Mouse (Mus musculus) brain, embryonic 14.5 days (tissue): ENCODE measurements around the gene Krr1. TPM values are rescaled to one million over a fixed set of nuclear protein-coding genes. Genes with fewer than 3 reads are reported as not detected.
A peak's percentile ranks its signal among the peaks of the same experiment; 100 is the strongest.

ENCODE experiments used
- DNase-seq: peaks from one replicate; pipeline ENCODE4 v3.0.0-alpha.2; 2011; ENCODE audit warnings: low read depth
- CTCF ChIP-seq: fragments of 200-500 bp; IDR thresholded peaks from 2 replicates; pipeline ENCODE4 v1.5.1; 2012; ENCODE audit warnings: inconsistent platforms, mild to moderate bottlenecking, moderate library complexity, borderline replicate concordance; ENCODE audit not compliant: insufficient read depth, insufficient read length; ENCODE audit errors: extremely low read depth
- POLR2A ChIP-seq: fragments of 200-500 bp; IDR thresholded peaks from 2 replicates; pipeline ENCODE4 v1.6.1; 2012; ENCODE audit warnings: mild to moderate bottlenecking, inconsistent platforms, borderline replicate concordance; ENCODE audit not compliant: poor library complexity, insufficient read depth, insufficient read length, severe bottlenecking; ENCODE audit errors: extremely low read depth
- polyA plus RNA-seq: library from polyadenylated mRNA; depleted of rRNA; stranded (reverse); fragments of >200 nt; gene quantifications from 2 replicates; pipeline ENCODE4 v1.2.3, GENCODE M21; 2012; rRNA removed

The Krr1 gene
- polyA plus RNA-seq: 24.9 and 29.9 TPM in 2 replicates

- DNase-seq: peak; percentile 99
- TF ChIP-seq CTCF (no peak), POLR2A (peak; percentile 57; the same call in 1 of the 2 replicates)
Measured at GRCm38 (mm10) chr10:111972542-111973361, at the start of gene Krr1. Gene Krr1, plus strand, starts transcription at chr10:111972664.

GRCm38 (mm10) chr10:111923503-111924135 lies 48.8 kb upstream of the Krr1 start:
- TF ChIP-seq POLR2A (no peak), CTCF (no peak)
- no peak for DNase-seq

- TF ChIP-seq CTCF (no peak), POLR2A (no peak)
Measured at GRCm38 (mm10) chr10:111924141-111924540, 48.3 kb upstream of the Krr1 start.

DNA sequence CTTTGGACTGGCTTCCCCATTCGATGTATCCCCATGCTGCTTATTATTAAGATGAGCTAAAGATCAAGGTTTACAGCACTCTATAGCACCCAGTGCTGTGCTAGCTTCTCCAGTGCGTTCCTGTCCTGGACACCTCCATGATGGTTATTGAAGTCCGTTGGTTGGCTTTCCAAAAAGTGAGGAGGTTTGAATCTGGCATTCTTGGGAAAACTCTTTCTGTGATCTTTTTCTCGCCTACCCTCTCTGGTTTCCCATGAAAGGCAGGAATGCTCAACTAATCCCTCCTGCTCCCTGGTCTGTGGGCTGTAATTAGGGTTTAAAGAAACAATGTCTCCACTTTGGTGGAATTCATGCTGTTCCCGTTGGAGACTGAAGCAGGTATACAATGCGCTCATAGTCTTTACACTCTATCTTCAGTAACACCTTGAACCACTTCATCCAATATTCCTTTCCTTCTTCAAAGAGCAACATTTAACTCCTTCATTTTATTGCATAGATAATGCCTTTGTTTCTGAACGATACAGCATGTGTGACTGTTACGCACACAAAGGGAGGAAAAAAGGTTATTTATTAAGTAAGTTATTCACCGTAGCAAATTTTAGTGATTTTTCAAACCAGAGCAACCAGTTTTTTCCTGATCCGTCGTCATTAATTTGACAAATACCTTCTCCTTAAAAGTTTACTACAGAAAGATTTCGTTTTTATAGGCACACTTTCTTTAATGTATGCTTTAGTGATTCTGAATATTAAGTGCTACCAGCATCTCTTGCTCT lies 47.6 kb upstream of the Krr1 start:
- no peak for TF ChIP-seq POLR2A
- TF ChIP-seq CTCF: no peak
- DNase-seq: peak; percentile 63

More at GRCm38 (mm10) chr10:111924141-111924540, 48.3 kb upstream of the Krr1 start:
- no peak for DNase-seq

- DNase-seq: peak; percentile 96
- peak; percentile 74; the same call in 1 of the 2 replicates for TF ChIP-seq CTCF
- TF ChIP-seq POLR2A: no peak
Measured at GRCm38 (mm10) chr10:111925489-111925860, 47.0 kb upstream of the Krr1 start.

GRCm38 (mm10) chr10:111932621-111933345 lies 39.7 kb upstream of the Krr1 start:
- peak; percentile 46 for DNase-seq
- TF ChIP-seq POLR2A (no peak), CTCF (no peak)

DNA sequence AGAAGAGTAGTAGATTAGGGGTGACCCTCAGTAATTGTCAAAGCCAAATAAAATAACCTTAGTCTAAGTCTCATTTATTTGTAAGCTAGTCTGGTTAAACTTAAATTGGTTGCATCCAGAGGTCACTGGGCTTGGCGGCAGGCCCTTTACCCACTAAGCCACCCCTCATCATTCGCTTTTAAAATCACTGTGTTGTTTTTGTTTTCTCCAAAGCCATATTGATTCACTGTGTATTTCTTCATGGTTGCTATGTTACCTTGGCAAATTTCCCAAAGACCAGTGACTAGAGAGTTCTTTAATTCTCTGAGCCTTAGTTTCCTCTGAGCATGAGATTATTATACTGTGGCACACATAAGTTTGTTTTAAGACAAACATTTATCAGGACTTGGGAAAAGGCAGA lies 37.3 kb upstream of the Krr1 start:
- TF ChIP-seq CTCF (no peak), POLR2A (no peak)
- peak; percentile 65 for DNase-seq

- DNase-seq: no peak
- TF ChIP-seq POLR2A: no peak
- TF ChIP-seq CTCF: no peak
Measured at GRCm38 (mm10) chr10:111936021-111936420, 36.4 kb upstream of the Krr1 start.

- TF ChIP-seq CTCF: no peak
- TF ChIP-seq POLR2A: no peak
- DNase-seq: peak; percentile 85
Measured at GRCm38 (mm10) chr10:111936491-111937145, 35.8 kb upstream of the Krr1 start.

DNA sequence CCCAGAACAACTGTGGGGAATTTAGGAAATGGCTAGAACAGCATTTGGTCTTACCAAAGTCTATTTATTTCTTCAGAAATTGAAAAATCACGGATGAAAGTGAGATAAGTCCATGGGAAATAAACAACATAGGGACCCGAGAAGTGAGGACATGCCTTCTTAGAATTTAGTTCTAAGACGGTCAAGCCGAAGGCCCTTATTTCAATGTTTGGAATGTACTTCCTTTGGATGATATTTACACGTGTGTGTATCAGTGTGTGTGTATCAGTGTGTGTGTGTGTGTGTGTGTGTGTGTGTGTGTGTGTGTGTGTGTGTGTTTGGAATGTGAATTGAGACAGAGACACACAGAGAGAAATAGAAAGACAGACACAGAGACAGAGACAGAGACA lies 35.3 kb upstream of the Krr1 start:
- TF ChIP-seq CTCF (no peak), POLR2A (no peak)
- no peak for DNase-seq

GRCm38 (mm10) chr10:111943026-111943425 lies 29.4 kb upstream of the Krr1 start:
- no peak for DNase-seq
- no peak for TF ChIP-seq CTCF
- TF ChIP-seq POLR2A: no peak

DNA sequence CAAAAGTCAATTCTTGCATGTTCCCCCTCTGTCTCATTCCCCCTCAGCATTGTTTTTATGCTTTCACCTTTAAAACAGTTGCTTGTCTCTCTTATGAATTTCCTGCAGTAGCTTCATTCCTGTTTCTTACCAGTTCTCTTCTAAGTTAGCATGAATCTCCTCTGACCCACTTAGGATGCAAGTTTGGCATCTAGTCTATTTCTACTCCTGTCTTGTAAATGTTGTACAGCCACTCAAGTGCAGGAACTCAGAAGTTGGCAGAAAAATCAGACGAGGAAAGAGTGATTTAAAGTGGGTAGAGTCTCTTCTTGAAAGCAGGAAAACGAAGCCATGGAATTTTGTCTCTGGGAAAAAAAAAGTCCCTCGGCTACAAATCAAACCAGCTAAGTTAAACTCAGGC lies 26.9 kb upstream of the Krr1 start:
- TF ChIP-seq CTCF: no peak
- TF ChIP-seq POLR2A: no peak
- DNase-seq: no peak
